Mouse (Mus musculus) megakaryocyte, embryonic 14.5 days (primary cell): ENCODE measurements around the gene Pdk2.

Experiments
- FLI1 ChIP-seq: IDR thresholded peaks from 2 replicates; pipeline ENCODE4 v1.6.1; 2012; ENCODE audit warnings: low read length, inconsistent platforms, mixed read lengths
- GATA1 ChIP-seq: IDR thresholded peaks from 3 replicates; pipeline ENCODE4 v1.6.1; 2012; ENCODE audit warnings: mixed read lengths, low read length, inconsistent platforms, borderline replicate concordance

DNA sequence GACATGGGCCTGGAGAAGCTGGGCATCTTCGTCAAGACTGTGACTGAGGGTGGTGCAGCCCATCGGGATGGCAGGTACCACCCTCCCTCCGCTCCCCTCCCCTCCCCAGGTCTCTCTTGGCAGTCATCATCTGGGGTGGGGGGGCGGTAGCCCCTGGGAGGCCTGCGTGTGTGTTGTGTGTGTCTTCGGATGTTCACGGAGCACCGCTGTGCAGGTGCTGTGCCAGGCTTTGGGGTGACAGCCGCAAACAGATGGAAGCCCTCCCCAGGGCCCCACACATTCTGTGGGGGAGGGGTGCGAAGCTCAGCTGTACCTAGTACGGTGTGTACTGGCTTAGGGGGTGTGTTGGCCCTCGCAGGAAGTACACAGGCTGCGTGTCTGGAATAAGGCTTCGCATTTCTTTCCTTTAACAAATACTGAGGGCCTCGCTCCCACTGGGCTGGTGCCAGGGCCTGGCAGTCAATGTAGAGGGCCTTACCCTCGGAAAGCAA, 43.1 kb downstream of the Pdk2 start:
- TF ChIP-seq GATA1 (no peak), FLI1 (no peak)
